8 mouse cellular contexts compared by ENCODE assay signal in the genomic region with DNA sequence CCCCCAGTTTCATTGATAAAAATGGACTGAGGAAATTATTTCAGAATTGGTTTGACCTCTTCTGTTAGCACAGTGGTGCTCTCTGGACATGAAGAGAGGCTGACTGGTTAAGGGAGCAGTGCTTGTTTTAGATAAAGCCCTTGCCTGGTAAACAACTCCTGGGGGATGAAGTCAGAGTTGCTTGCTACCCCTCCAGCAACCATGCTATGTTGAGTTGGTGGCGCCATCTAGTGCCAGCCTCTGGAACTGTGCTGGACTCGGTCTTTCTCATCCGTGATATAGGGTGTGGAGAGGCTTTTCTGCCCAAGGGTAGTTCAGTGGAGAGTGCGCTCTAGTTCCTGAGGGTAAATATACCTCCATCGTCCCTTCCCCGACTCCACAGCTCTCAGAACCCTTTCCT. TPM values are rescaled to one million over a fixed set of nuclear protein-coding genes. Genes with fewer than 3 reads are reported as not detected.
DNase-seq lines count a peak whose midpoint lies in the region; TF ChIP-seq lines count a peak whose summit lies in the region.

No protein-coding gene starts in this region.

- no peaks in the 10 kb centered on the region for H3K79me2 ChIP-seq in C2C12 (ENCODE audit: control insufficient read depth, insufficient read depth)

- TF ChIP-seq CTCF in C2C12 (IDR thresholded peaks at IDR 0.05; ENCODE audit: control insufficient read depth, insufficient read depth, insufficient read length) = peak; percentile 83

- no peaks in the 10 kb centered on the region for H3K79me3 ChIP-seq in C2C12 (ENCODE audit: low read depth)

- H3K4me3 ChIP-seq in C2C12 (ENCODE audit: insufficient read depth, poor library complexity, severe bottlenecking) = no peak overlapping the region

- no peaks in the 10 kb centered on the region for H3K27me3 ChIP-seq in C2C12 (ENCODE audit: control insufficient read depth, insufficient read depth, insufficient read length)

- no peaks in the 10 kb centered on the region for H3K36me3 ChIP-seq in C2C12 (ENCODE audit: control insufficient read depth, insufficient read depth)

- no peak overlapping the region for H3ac ChIP-seq in C2C12 (ENCODE audit: control insufficient read depth, insufficient read length, low read depth)

- DNase-seq in T-cell, adult 2 months (ENCODE audit: low spot score) = peak; percentile 93
- peak; percentile 76 to 88 for DNase-seq in cerebellum, postnatal 14 days
- peak; percentile 50 for DNase-seq in gastrocnemius, postnatal 25 days
- DNase-seq in kidney, postnatal 25 days = peak; percentile 78 to 88
- DNase-seq in lung, adult 18-20 months = peak; percentile 85 to 87
- DNase-seq in right cerebral cortex, postnatal 14 days = peak; percentile 72
- peak; percentile 38 for DNase-seq in urinary bladder, postnatal 10 days (ENCODE audit: low spot score)

TF ChIP-seq in C2C12, 6 proteins besides CTCF, POLR2A, EP300 and RAD21:
- TF ChIP-seq MYOG (IDR thresholded peaks at IDR 0.05; ENCODE audit: control insufficient read depth, extremely low read depth, insufficient read length) (no peak), FOSL1 (IDR thresholded peaks at IDR 0.05; ENCODE audit: insufficient read depth, low read length, poor library complexity, severe bottlenecking) (no peak), USF1 (IDR thresholded peaks at IDR 0.05; ENCODE audit: low read depth) (no peak), MAX (IDR thresholded peaks at IDR 0.05) (no peak), CEBPB (IDR thresholded peaks at IDR 0.05; ENCODE audit: low read depth) (no peak), MYOD1 (IDR thresholded peaks at IDR 0.05; ENCODE audit: control insufficient read depth, insufficient read length, low read depth) (no peak)

RNA-seq across cellular contexts. Expression of gene Bach2, which starts 9.6 kb away (rescaled TPM):
- 0.11 TPM for polyA plus RNA-seq in C2C12 (2012; fragmentation: generic; extraction: Trizol)
- total RNA-seq in gastrocnemius, postnatal 25 days (2021) = 1 to 10 TPM; 2.9 to 3.0 TPM

Comparison
In these comparisons a context has a peak if more than half of its experiments do, and no peak if none do; other contexts are left out.
1. DNase-seq: peak in every context shown above with its lines; median percentile 93 in T-cell, adult 2 months; 86 in lung, adult 18-20 months; 83 in kidney, postnatal 25 days; 82 in cerebellum, postnatal 14 days; 72 in right cerebral cortex, postnatal 14 days; 50 in gastrocnemius, postnatal 25 days; 38 in urinary bladder, postnatal 10 days.